Mouse (Mus musculus) cortical plate, adult 2 months (tissue): ENCODE data around the gene Nkd1.

Experiments used
- CTCF ChIP-seq: fragments of 200-500 bp; IDR thresholded peaks from 2 replicates; pipeline ENCODE4 v1.5.1; 2011; ENCODE audit warnings: mild to moderate bottlenecking, control low read depth, low read length; ENCODE audit not compliant: insufficient read depth; ENCODE audit errors: extremely low read depth
- POLR2A ChIP-seq: fragments of 200-500 bp; IDR thresholded peaks from 2 replicates; pipeline ENCODE4 v1.6.1; 2011; ENCODE audit warnings: mild to moderate bottlenecking, low read length, control low read depth; ENCODE audit not compliant: insufficient read depth; ENCODE audit errors: extremely low read depth

DNA sequence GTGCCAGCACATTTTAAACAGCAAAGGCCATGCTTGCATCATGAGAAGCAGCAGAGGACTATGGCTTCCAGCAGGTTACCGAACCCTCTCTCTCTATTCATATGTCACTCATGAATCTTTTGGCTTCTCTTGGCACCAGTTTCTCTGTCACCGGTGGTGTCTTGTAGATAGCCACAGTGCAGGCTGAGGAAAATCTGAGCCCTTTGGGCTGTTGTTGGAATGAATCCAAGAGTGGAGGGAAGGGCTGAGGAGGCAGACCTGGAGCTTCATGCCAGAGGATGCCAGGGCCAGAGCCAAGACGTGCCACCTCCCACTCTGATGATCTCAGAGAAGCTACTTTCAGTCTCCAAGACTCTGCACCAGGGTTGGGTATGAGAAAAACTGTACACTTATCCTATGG is 19.0 kb upstream of the Nkd1 start:
- TF ChIP-seq CTCF: no peak
- TF ChIP-seq POLR2A: no peak
